Mouse (Mus musculus): Measurements from ENCODE around the gene Hmgb2. TPM values are rescaled to one million over a fixed set of nuclear protein-coding genes. Genes with fewer than 3 reads are reported as not detected.
"Not testable (repeated sequence)": the region's sequence is repeated elsewhere in the genome, so short reads cannot be mapped to it uniquely, and the experiment has no call there.

Gene Hmgb2
- 56.5 and 57.5 TPM in 2 replicates for total RNA-seq (2021)
- long read RNA-seq, experiment 1, transcript Hmgb2-201 (5 exons, 2,628 nt) = major isoform, 102 of 138 reads
- long read RNA-seq, experiment 1, partial matches to known transcripts = 9 of 138 reads
- long read RNA-seq, experiment 1, other reads (novel, unspliced or antisense) = 27 of 138 reads
- long read RNA-seq, experiment 2, transcript Hmgb2-201 (5 exons, 2,628 nt) = major isoform, 65 of 85 reads
- long read RNA-seq, experiment 2, partial matches to known transcripts = 2 of 85 reads
- long read RNA-seq, experiment 2, other reads (novel, unspliced or antisense) = 18 of 85 reads

- DNase-seq = peak; percentile 100
These were observed at the start of gene Hmgb2 for GRCm38 (mm10) chr8:57511316-57512118. Gene Hmgb2, plus strand, starts transcription at chr8:57511907.

GRCm38 (mm10) chr8:57462839-57463238 is 48.9 kb upstream of the Hmgb2 start:
- no peak for DNase-seq

GRCm38 (mm10) chr8:57463757-57464156 is 48.0 kb upstream of the Hmgb2 start:
- no peak for DNase-seq

- peak; percentile 87 for DNase-seq
These were observed 43.1 kb upstream of the Hmgb2 start for GRCm38 (mm10) chr8:57468624-57469023.

- DNase-seq = no peak
These were observed 40.8 kb upstream of the Hmgb2 start for GRCm38 (mm10) chr8:57470863-57471262.

- no peak for DNase-seq
These were observed 38.0 kb upstream of the Hmgb2 start for GRCm38 (mm10) chr8:57473751-57474150.

- DNase-seq = no peak
These were observed 33.3 kb upstream of the Hmgb2 start for GRCm38 (mm10) chr8:57478406-57478805.

- no peak for DNase-seq
These were observed 32.0 kb upstream of the Hmgb2 start for GRCm38 (mm10) chr8:57479700-57480099.

- DNase-seq = no peak
These were observed 31.1 kb upstream of the Hmgb2 start for GRCm38 (mm10) chr8:57480606-57481005.

- DNase-seq = peak; percentile 59
These were observed 24.9 kb upstream of the Hmgb2 start for GRCm38 (mm10) chr8:57486491-57487440.

GRCm38 (mm10) chr8:57487441-57488155 is 24.1 kb upstream of the Hmgb2 start, which contains the start of gene Sap30:
Gene Sap30, minus strand, starts transcription at chr8:57487860.
- DNase-seq = peak; percentile 99

- peak; percentile 75 for DNase-seq
These were observed 23.4 kb upstream of the Hmgb2 start for GRCm38 (mm10) chr8:57488312-57488765.

GRCm38 (mm10) chr8:57489366-57489765 is 22.3 kb upstream of the Hmgb2 start:
- DNase-seq = no peak

- DNase-seq = no peak
These were observed 21.8 kb upstream of the Hmgb2 start for GRCm38 (mm10) chr8:57489896-57490295.

GRCm38 (mm10) chr8:57491873-57492272 is 19.8 kb upstream of the Hmgb2 start:
- no peak for DNase-seq

- no peak for DNase-seq
These were observed 13.2 kb upstream of the Hmgb2 start for GRCm38 (mm10) chr8:57498494-57498846.

- peak; percentile 73 for DNase-seq
These were observed 12.7 kb upstream of the Hmgb2 start for GRCm38 (mm10) chr8:57498847-57499511.

GRCm38 (mm10) chr8:57503641-57504040 is 8.1 kb upstream of the Hmgb2 start:
- peak; percentile 73 for DNase-seq

GRCm38 (mm10) chr8:57505500-57505899 is 6.2 kb upstream of the Hmgb2 start:
- not testable (repeated sequence) for DNase-seq

GRCm38 (mm10) chr8:57507556-57508063 is 4.1 kb upstream of the Hmgb2 start:
- DNase-seq = no peak

GRCm38 (mm10) chr8:57508657-57509056 is 3.0 kb upstream of the Hmgb2 start:
- DNase-seq = no peak

Data from adrenal gland, postnatal 14 days (tissue).